Mouse (Mus musculus) thymus, adult 2 months (tissue): ENCODE results near the gene Sorbs2.

Source experiments
- CTCF ChIP-seq: fragments of 200-500 bp; IDR thresholded peaks from 2 replicates; pipeline ENCODE4 v1.5.1; 2012; ENCODE audit warnings: mild to moderate bottlenecking, control low read depth, low read length, moderate library complexity, borderline replicate concordance; ENCODE audit not compliant: control insufficient read depth, poor library complexity, insufficient read depth; ENCODE audit errors: extremely low read depth
- POLR2A ChIP-seq: fragments of 200-500 bp; IDR thresholded peaks from 2 replicates; pipeline ENCODE4 v1.6.1; 2012; ENCODE audit warnings: mild to moderate bottlenecking, low read length, control low read depth, moderate library complexity; ENCODE audit not compliant: control insufficient read depth, poor library complexity, insufficient read depth; ENCODE audit errors: extremely low read depth

DNA sequence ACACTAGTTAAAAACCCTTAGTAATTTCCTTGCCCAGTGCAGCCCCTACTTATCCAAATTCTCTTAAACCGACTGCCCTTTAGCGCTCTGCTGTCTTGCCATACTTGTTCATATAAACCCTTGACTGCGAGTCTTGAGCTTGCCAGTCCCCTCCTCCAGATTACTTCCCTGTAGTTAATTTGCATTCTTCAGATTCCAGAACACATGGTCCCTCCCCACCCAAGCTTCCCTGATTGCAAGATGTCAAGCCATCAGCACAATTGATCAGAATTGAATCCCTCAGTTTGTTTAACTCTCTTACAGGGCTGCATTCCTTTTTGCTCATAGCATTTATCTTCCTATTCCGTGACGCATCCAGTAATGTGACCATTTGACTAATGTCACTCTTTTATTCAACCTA, 32.9 kb downstream of the Sorbs2 start:
- no peak for TF ChIP-seq POLR2A
- no peak for TF ChIP-seq CTCF
